Mouse (Mus musculus): ENCODE measurements at regions not wholly inside any gene's neighbourhood (a gene's known extent, or its start where the extent isn't known, plus 50 kb on each side); places are given as distances from the start of the nearest gene placed in this dataset.

DNA sequence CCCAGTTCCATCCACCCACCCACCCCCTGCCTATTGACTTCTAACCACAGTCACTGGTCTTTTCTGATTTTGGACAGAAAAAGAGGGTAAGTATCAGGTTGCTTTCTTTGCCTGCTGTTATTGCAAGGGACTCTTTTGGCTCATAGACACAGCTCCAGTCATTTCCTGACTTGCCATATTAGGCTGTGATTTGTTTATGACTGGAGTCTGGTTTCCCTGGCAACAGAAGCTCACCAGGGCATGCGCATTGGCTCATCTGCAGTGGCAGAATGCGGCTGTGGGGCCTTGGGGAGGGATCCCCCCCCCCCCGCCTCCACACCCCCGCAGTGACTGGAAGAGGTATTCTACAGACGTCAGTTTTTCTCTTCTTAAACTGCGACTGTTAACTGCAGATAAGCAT lies 65.9 kb downstream of the Cdr1 start:
- DNase-seq = peak; percentile 3

DNA sequence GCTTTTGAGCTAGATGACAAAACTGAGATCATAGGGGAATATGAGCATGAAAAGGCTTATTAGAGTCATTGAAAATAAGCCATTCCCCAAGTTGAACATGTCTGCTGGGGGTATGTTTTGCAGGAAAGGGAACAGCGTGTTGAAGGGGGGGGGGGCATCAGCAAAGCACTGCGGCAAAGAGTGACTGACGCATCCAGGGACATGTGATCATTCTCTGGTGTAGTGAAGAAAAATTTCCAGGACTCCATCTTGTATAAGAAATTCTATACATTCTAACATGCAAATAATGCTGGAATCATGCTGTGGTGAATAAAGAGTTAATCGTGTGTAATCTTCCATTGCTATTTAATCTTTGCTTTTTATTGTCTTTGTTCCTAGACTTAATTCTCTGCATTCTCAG lies 68.0 kb downstream of the Cdr1 start:
- DNase-seq = peak; percentile 4

DNA sequence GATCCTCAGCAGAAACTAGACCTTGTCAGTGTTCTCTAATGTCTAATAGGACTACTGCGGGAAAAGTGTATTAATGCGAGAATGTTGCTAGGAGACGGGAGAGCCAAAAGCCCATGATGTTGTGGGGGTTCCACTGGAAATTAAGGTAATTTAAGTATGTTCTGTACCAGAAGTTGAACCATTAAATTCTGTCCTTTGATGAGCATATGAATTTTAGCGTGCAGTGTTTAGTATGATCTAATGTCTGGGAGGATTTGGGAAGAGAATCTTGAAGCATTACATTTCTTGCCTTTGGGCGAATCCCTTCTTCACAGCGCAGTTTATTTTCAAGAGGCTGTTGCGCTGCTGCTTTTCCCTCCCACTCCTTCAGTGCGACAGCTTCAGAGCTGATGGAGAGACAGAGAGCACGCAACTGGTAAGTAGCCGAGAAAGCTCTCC lies 69.3 kb downstream of the Cdr1 start:
- DNase-seq = peak; percentile 25
